Mouse (Mus musculus) cerebellum, adult 11-12 months (tissue): ENCODE measurements around the gene Rnf213.

Experiments
- DNase-seq: peaks from one replicate; pipeline ENCODE4 v3.0.0; 2022

Gene Rnf213

GRCm38 (mm10) chr11:119438776-119439175 lies 45.9 kb downstream of the Rnf213 start:
- no peak for DNase-seq

GRCm38 (mm10) chr11:119442199-119442598 lies 49.3 kb downstream of the Rnf213 start:
- no peak for DNase-seq

GRCm38 (mm10) chr11:119443442-119443841 lies 50.5 kb downstream of the Rnf213 start:
- no peak for DNase-seq

GRCm38 (mm10) chr11:119456097-119456496 lies 63.2 kb downstream of the Rnf213 start:
- no peak for DNase-seq

GRCm38 (mm10) chr11:119477876-119478275 lies 85.0 kb downstream of the Rnf213 start:
- DNase-seq = no peak

- peak; percentile 96 for DNase-seq
Measured at GRCm38 (mm10) chr11:119490861-119491689, 98.2 kb downstream of the Rnf213 start, which contains the start of gene Endov. Gene Endov, plus strand, starts transcription at chr11:119491347.

GRCm38 (mm10) chr11:119491690-119492087 lies 98.8 kb downstream of the Rnf213 start:
- no peak for DNase-seq

GRCm38 (mm10) chr11:119492830-119493229 lies 99.9 kb downstream of the Rnf213 start:
- peak; percentile 2 for DNase-seq

GRCm38 (mm10) chr11:119493516-119493915 lies 100.6 kb downstream of the Rnf213 start:
- peak; percentile 11 for DNase-seq

- peak; percentile 6 for DNase-seq
Measured at GRCm38 (mm10) chr11:119496147-119496546, 103.2 kb downstream of the Rnf213 start.

GRCm38 (mm10) chr11:119497451-119497850 lies 104.6 kb downstream of the Rnf213 start:
- DNase-seq = peak; percentile 66

GRCm38 (mm10) chr11:119499297-119499696 lies 106.4 kb downstream of the Rnf213 start:
- DNase-seq = peak; percentile 7

GRCm38 (mm10) chr11:119500011-119500410 lies 107.1 kb downstream of the Rnf213 start:
- DNase-seq = peak; percentile 20

- DNase-seq = peak; percentile 81
Measured at GRCm38 (mm10) chr11:119503675-119504074, 110.8 kb downstream of the Rnf213 start.

GRCm38 (mm10) chr11:119506386-119506785 lies 113.5 kb downstream of the Rnf213 start:
- peak; percentile 13 for DNase-seq

GRCm38 (mm10) chr11:119507772-119508171 lies 114.9 kb downstream of the Rnf213 start:
- DNase-seq = peak; percentile 17

GRCm38 (mm10) chr11:119509165-119509776 lies 116.4 kb downstream of the Rnf213 start:
- DNase-seq = no peak

- DNase-seq = peak; percentile 64
Measured at GRCm38 (mm10) chr11:119513038-119513659, 120.2 kb downstream of the Rnf213 start.

GRCm38 (mm10) chr11:119514108-119514860 lies 121.4 kb downstream of the Rnf213 start:
- peak; percentile 93 for DNase-seq

- DNase-seq = peak; percentile 98
Measured at GRCm38 (mm10) chr11:119514967-119515636, 122.2 kb downstream of the Rnf213 start.

GRCm38 (mm10) chr11:119515823-119516676 lies 123.2 kb downstream of the Rnf213 start:
- peak; percentile 66 for DNase-seq
